Mouse (Mus musculus): ENCODE measurements around the gene Fam173b. TPM values are rescaled to one million over a fixed set of nuclear protein-coding genes. Genes with fewer than 3 reads are reported as not detected.

The Fam173b gene
- total and polyA plus RNA-seq, 3 experiments = 3.1 to 6.8 (median 6.6) TPM

DNA sequence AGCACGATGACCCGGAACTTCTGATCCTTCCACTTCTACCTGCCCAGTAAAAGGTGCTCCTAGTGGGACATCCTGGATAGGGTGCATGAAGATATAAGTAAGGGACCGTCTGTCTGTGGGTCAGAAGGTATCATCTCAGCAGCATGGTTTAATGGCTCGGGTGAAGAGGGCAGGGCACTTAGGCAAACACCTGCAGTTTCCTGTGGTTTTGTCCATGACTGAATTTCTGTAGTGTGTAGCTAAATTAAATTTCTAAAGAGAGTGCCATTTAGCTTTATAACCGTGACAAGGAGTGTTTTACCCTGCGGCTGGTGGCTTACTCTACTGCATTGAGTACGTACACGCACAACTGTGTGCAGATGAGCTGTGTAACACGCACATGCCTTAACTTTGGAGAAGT lies 15.6 kb downstream of the Fam173b start:
- no peak overlapping the region for H3K4me3 ChIP-seq (ENCODE audit: low read depth, low read length)
- DNase-seq (ENCODE audit: low spot score) = no peak
- TF ChIP-seq CTCF (IDR thresholded peaks at IDR 0.05; ENCODE audit: low read depth, low read length) (no peak), GATA1 (IDR thresholded peaks at IDR 0.05; ENCODE audit: borderline replicate concordance, low read length) (no peak), GATA2 (IDR thresholded peaks at IDR 0.05; ENCODE audit: borderline replicate concordance, low read depth, low read length) (no peak), POLR2AphosphoS5 (IDR thresholded peaks at IDR 0.05; ENCODE audit: insufficient replicate concordance, low read depth, low read length) (no peak), TAL1 (conservative IDR thresholded peaks at IDR 0.05; ENCODE audit: low read depth, low read length) (no peak)
- ATAC-seq (ENCODE audit: extremely low read depth, insufficient number of reproducible peaks, low FRiP score, poor library complexity, severe bottlenecking) = no peak
- H3K4me1 ChIP-seq (ENCODE audit: insufficient read depth, low read depth, low read length) = peaks cover 3% of the 10 kb centered on the region; the same call in 1 of the 2 replicates
- H3K27me3 ChIP-seq (ENCODE audit: insufficient read depth, low read length) = no peaks in the 10 kb centered on the region
- H3K9me3 ChIP-seq (replicated peaks) = no peaks in the 10 kb centered on the region
- H3K36me3 ChIP-seq (replicated peaks) = peaks cover 64% of the 10 kb centered on the region

DNA sequence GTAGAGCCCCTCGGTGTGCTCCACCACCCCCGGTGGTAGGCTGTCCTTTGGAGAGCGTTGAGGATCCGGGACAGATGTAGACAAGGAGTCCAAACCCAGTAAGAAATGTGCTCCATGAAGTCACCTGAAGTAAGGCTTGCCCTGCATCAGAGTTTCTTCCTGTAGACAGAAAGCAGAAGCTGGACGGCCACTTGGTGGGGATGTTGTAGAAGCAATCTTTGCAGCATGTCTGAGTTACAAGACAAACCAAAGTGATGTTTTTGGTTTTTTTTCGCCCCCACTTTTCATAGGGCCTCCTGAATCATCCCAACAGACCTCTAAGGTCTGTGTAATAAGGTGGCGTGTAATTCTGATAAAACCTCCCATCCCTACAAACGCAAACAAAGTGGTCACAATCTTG lies 17.9 kb downstream of the Fam173b start:
- Histone ChIP-seq H3K27me3 (ENCODE audit: insufficient read depth, low read length) (no peaks in the 10 kb centered on the region), H3K4me1 (ENCODE audit: insufficient read depth, low read depth, low read length) (no peaks in the 10 kb centered on the region), H3K36me3 (replicated peaks) (peaks cover 49% of the 10 kb centered on the region), H3K4me3 (ENCODE audit: low read depth, low read length) (no peak overlapping the region), H3K9me3 (replicated peaks) (no peaks in the 10 kb centered on the region)
- ATAC-seq (ENCODE audit: extremely low read depth, insufficient number of reproducible peaks, low FRiP score, poor library complexity, severe bottlenecking) = no peak
- no peak for DNase-seq (ENCODE audit: low spot score)
- TF ChIP-seq POLR2AphosphoS5 (IDR thresholded peaks at IDR 0.05; ENCODE audit: insufficient replicate concordance, low read depth, low read length) = no peak

DNA sequence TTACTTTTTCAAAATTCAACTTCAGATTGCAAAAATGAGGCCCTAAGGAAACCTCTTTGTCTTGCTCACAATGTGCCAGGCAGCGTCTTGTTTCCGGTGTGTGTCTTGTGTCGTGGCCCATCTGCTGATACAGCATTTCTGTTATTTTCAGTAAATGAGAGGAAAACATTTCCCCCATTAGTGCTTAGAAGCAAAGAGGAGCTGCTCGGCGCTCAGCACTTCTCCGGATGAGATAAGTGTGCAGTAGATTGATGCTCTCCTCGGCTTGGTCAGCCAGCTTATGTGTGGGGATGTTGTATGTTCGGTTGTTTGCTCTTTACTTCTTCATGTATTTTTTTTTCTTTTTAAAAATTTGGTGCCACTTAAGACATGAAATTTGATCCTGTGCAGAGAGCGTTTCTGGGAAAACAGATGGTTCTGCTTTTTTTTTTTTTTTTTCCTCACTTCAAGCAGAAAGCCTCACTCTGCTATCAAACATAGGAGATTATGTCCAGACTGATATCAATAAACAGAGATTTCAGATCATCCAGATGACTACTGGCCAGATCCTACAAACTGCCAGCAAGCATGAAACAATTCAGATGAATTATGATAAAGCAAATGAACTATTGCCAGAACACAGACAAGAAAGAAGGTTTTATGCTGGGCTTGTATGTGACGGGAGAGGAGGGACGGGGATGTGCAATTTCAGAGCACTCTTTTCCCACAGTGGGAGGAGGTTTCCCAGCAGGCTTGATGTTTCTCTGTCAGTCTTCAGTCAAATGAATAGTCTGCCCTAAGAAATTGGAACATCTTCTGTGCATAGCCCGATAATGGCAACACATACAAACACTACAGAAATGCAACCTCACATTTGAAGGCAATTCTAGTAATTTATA lies 25.9 kb downstream of the Fam173b start:
- H3K4me3 ChIP-seq (ENCODE audit: low read depth, low read length) = no peak overlapping the region
- H3K4me1 ChIP-seq (ENCODE audit: insufficient read depth, low read depth, low read length) = no peaks in the 10 kb centered on the region
- ATAC-seq (ENCODE audit: extremely low read depth, insufficient number of reproducible peaks, low FRiP score, poor library complexity, severe bottlenecking) (no peak), DNase-seq (ENCODE audit: low spot score) (no peak)
- no peaks in the 10 kb centered on the region for H3K36me3 ChIP-seq (replicated peaks)
- peaks cover 12% of the 10 kb centered on the region for H3K27me3 ChIP-seq (ENCODE audit: insufficient read depth, low read length)
- no peak for TF ChIP-seq GATA2 (IDR thresholded peaks at IDR 0.05; ENCODE audit: borderline replicate concordance, low read depth, low read length)
- no peak for TF ChIP-seq TAL1 (conservative IDR thresholded peaks at IDR 0.05; ENCODE audit: low read depth, low read length)
- no peak for TF ChIP-seq GATA1 (IDR thresholded peaks at IDR 0.05; ENCODE audit: borderline replicate concordance, low read length)
- no peak for TF ChIP-seq CTCF (IDR thresholded peaks at IDR 0.05; ENCODE audit: low read depth, low read length)
- H3K9me3 ChIP-seq (replicated peaks) = no peaks in the 10 kb centered on the region

DNA sequence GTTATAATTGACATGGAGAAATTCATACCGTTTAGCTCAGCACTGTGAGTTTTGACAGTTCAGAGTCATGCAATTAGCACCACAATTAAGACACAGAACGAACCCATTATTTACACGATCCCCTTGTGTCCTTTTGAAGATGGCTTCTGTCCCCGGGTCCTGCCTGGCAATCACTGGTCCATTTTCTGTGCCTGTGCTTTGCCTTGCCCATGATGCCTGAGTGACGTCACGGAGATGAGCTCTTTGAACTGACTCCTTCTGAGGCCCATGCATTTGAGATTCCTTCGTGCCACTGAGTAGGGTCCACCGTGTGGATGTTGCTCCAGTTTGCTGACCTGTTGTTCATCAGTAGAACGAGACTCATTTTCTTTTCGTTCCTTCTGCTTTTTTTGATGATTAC lies 26.5 kb downstream of the Fam173b start:
- no peaks in the 10 kb centered on the region for H3K9me3 ChIP-seq (replicated peaks)
- no peak for ATAC-seq (ENCODE audit: extremely low read depth, insufficient number of reproducible peaks, low FRiP score, poor library complexity, severe bottlenecking)

DNA sequence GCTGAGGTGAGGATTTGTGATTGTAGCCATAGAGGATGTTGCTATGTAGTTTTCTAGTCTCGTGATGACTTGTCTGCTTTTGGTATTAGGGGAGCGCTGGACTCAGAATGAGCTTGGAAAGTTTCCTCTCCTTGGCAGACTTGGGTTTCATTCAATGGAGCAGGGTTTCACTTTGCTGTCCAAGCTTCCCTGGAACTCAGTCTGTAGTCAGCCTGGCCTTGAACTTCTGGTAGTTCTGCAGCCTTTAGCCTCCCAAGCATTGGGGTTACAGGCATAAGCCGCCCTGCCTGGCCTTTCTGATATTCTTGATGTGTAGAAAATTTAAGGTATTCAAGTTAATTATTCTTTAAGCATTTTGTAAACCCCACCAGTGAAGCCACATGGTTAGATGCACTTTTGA lies 27.9 kb downstream of the Fam173b start:
- Histone ChIP-seq H3K9me3 (replicated peaks) (no peaks in the 10 kb centered on the region), H3K27me3 (ENCODE audit: insufficient read depth, low read length) (peaks cover 13% of the 10 kb centered on the region), H3K4me3 (ENCODE audit: low read depth, low read length) (no peak overlapping the region), H3K36me3 (replicated peaks) (no peaks in the 10 kb centered on the region), H3K4me1 (ENCODE audit: insufficient read depth, low read depth, low read length) (no peaks in the 10 kb centered on the region)
- ATAC-seq (ENCODE audit: extremely low read depth, insufficient number of reproducible peaks, low FRiP score, poor library complexity, severe bottlenecking) = no peak
- TF ChIP-seq POLR2AphosphoS5 (IDR thresholded peaks at IDR 0.05; ENCODE audit: insufficient replicate concordance, low read depth, low read length) (no peak), CTCF (IDR thresholded peaks at IDR 0.05; ENCODE audit: low read depth, low read length) (no peak), GATA1 (IDR thresholded peaks at IDR 0.05; ENCODE audit: borderline replicate concordance, low read length) (no peak), TAL1 (conservative IDR thresholded peaks at IDR 0.05; ENCODE audit: low read depth, low read length) (no peak), GATA2 (IDR thresholded peaks at IDR 0.05; ENCODE audit: borderline replicate concordance, low read depth, low read length) (no peak)
- DNase-seq (ENCODE audit: low spot score) = no peak

More for the DNA sequence above, 26.5 kb downstream of the Fam173b start:
- no peak for DNase-seq (ENCODE audit: low spot score)
- Histone ChIP-seq H3K4me3 (ENCODE audit: low read depth, low read length) (no peak overlapping the region), H3K4me1 (ENCODE audit: insufficient read depth, low read depth, low read length) (no peaks in the 10 kb centered on the region), H3K27me3 (ENCODE audit: insufficient read depth, low read length) (peaks cover 13% of the 10 kb centered on the region), H3K36me3 (replicated peaks) (no peaks in the 10 kb centered on the region)
- no peak for TF ChIP-seq TAL1 (conservative IDR thresholded peaks at IDR 0.05; ENCODE audit: low read depth, low read length)
- no peak for TF ChIP-seq GATA1 (IDR thresholded peaks at IDR 0.05; ENCODE audit: borderline replicate concordance, low read length)
- TF ChIP-seq GATA2 (IDR thresholded peaks at IDR 0.05; ENCODE audit: borderline replicate concordance, low read depth, low read length) = no peak
- TF ChIP-seq POLR2AphosphoS5 (IDR thresholded peaks at IDR 0.05; ENCODE audit: insufficient replicate concordance, low read depth, low read length) = no peak
- no peak for TF ChIP-seq CTCF (IDR thresholded peaks at IDR 0.05; ENCODE audit: low read depth, low read length)

DNA sequence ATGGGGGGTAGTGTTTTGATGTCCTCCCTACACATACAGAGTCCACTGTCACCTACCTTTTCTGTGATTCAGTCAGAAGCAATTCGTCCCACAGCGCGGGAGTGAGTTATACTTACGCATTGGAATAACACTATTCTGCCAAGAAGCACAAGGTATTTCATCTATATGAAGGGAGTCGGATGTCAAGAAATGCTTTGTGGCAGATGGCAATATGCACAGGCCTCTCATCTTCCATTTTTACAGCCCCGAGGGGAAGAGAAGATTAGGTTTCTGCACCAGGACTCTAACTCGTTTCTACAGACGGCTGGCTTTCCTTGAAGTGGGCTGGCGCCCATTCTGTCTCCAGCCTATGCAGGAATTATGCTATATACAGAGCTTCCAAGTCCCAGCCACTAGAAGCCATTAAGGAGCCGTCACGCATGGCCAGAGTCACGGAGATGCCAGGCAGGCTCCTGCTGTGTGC lies 29.8 kb downstream of the Fam173b start:
- no peaks in the 10 kb centered on the region for H3K4me1 ChIP-seq (ENCODE audit: insufficient read depth, low read depth, low read length)
- TF ChIP-seq POLR2AphosphoS5 (IDR thresholded peaks at IDR 0.05; ENCODE audit: insufficient replicate concordance, low read depth, low read length) = no peak
- TF ChIP-seq CTCF (IDR thresholded peaks at IDR 0.05; ENCODE audit: low read depth, low read length) = no peak
- no peak for TF ChIP-seq TAL1 (conservative IDR thresholded peaks at IDR 0.05; ENCODE audit: low read depth, low read length)
- TF ChIP-seq GATA2 (IDR thresholded peaks at IDR 0.05; ENCODE audit: borderline replicate concordance, low read depth, low read length) = no peak
- TF ChIP-seq GATA1 (IDR thresholded peaks at IDR 0.05; ENCODE audit: borderline replicate concordance, low read length) = no peak
- DNase-seq (ENCODE audit: low spot score) (no peak), ATAC-seq (ENCODE audit: extremely low read depth, insufficient number of reproducible peaks, low FRiP score, poor library complexity, severe bottlenecking) (no peak)
- peaks cover 13% of the 10 kb centered on the region for H3K27me3 ChIP-seq (ENCODE audit: insufficient read depth, low read length)
- no peaks in the 10 kb centered on the region for H3K9me3 ChIP-seq (replicated peaks)
- no peak overlapping the region for H3K4me3 ChIP-seq (ENCODE audit: low read depth, low read length)
- no peaks in the 10 kb centered on the region for H3K36me3 ChIP-seq (replicated peaks)

Measured in G1E (cell line).